Mouse (Mus musculus) lung, adult 2 months (tissue): Measurements from ENCODE around the gene A030003K21Rik.

Experiments
- CTCF ChIP-seq: fragments of 200-500 bp; IDR thresholded peaks from 2 replicates; pipeline ENCODE4 v1.5.1; 2011; ENCODE audit warnings: mild to moderate bottlenecking, low read length, control low read depth; ENCODE audit not compliant: insufficient read depth
- POLR2A ChIP-seq: fragments of 200-500 bp; IDR thresholded peaks from 2 replicates; pipeline ENCODE4 v1.6.1; 2011; ENCODE audit warnings: low read depth, mild to moderate bottlenecking, control low read depth, low read length, borderline replicate concordance; ENCODE audit errors: extremely low read depth

- TF ChIP-seq POLR2A (no peak), CTCF (no peak)
Measured at GRCm38 (mm10) chr1:82991596-82991995, 48.4 kb upstream of the A030003K21Rik start.
